Mouse (Mus musculus) left cerebral cortex, postnatal 10 days (tissue): ENCODE data around the gene Rufy3. TPM values are rescaled to one million over a fixed set of nuclear protein-coding genes. Genes with fewer than 3 reads are reported as not detected.

Source experiments
- DNase-seq, 2 experiments: peaks; one replicate each; pipeline ENCODE4 v3.0.0; 2021 to 2022; ENCODE audit warnings: low spot score in 2 of 2, mixed read lengths in 1 of 2; ENCODE audit errors: extremely low spot score in 1 of 2
- intact Hi-C: fragments of 180-260 bp; cut with DNase I; formaldehyde crosslinking; loops from one replicate; pipeline ENCODE4 v1.15.1; 2025
- total RNA-seq, 2 experiments: library from RNA; stranded (reverse); gene quantifications; 2 replicates each; pipeline ENCODE4 v1.2.3; 2021

Rufy3 gene
- total RNA-seq, 2 experiments from 2014 or later: 217 to 229 TPM

DNA sequence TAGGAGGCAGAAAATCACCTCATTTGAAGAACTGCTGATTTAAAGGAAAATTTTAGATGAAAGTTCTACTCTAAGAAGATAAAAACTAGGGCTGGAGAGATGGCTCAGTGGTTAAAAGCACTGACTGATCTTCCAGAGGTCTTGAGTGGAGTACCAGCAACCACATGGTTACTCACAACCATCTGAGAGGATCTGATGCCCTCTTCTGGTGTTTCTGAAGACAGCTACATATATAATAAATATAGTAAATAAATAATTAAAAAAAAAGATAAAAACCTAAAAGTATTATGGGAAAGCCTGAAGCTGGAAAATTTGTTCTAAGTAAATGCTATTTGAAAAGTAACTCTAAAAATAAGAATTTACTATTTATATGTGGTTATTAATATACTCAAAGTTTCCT lies 128.2 kb downstream of the Rufy3 start:
- DNase-seq: no peak
- intact Hi-C loops: loop anchor here (10.0 kb wide), 1 partner anchor 692 kb away; no protein-coding TSS in a partner anchor

GRCm38 (mm10) chr5:88697291-88697690 lies 132.5 kb downstream of the Rufy3 start:
- intact Hi-C loops: loop anchor here (10.0 kb wide), 1 partner anchor 688 kb away; no protein-coding TSS in a partner anchor
- no peak for DNase-seq

GRCm38 (mm10) chr5:88699251-88699913 lies 134.5 kb downstream of the Rufy3 start:
- no peak for DNase-seq
- intact Hi-C loops: loop anchor here (10.0 kb wide), 1 partner anchor 685 kb away; no protein-coding TSS in a partner anchor

Other genes starting within 250 kb of the Rufy3 start
- gene Prol1, start 247.7 kb upstream of the Rufy3 start, total RNA-seq: not detected
- not detected for gene Amtn, start 188.9 kb upstream of the Rufy3 start, total RNA-seq
- not detected for gene Ambn, start 109.0 kb upstream of the Rufy3 start, total RNA-seq
- not detected for gene Enam, start 77.1 kb upstream of the Rufy3 start, total RNA-seq
- under 1 TPM; 0.39 to 0.49 TPM for gene Jchain, start 37.1 kb upstream of the Rufy3 start, total RNA-seq
- gene Utp3, start 10.6 kb upstream of the Rufy3 start, total RNA-seq: 10 to 100 TPM; 24.6 to 28.0 TPM
- gene Grsf1, start 111.1 kb downstream of the Rufy3 start, total RNA-seq: 10 to 100 TPM; 79.8 to 84.1 TPM
- gene Mob1b, start 155.8 kb downstream of the Rufy3 start, total RNA-seq: 10 to 100 TPM; 32.3 to 35.2 TPM
- gene Dck, start 200.0 kb downstream of the Rufy3 start, total RNA-seq: 10 to 100 TPM; 19.5 to 20.3 TPM